Mouse (Mus musculus): ENCODE data around the gene Snx29.
"Not testable (repeated sequence)": the region's sequence is repeated elsewhere in the genome, so short reads cannot be mapped to it uniquely, and the experiment has no call there.

The Snx29 gene

GRCm38 (mm10) chr16:11532592-11532991, 209.9 kb downstream of the Snx29 start:
- peak; percentile 22 to 52 for DNase-seq (ENCODE audit: low spot score in 2 of 2)

GRCm38 (mm10) chr16:11533441-11533840, 210.7 kb downstream of the Snx29 start:
- DNase-seq (ENCODE audit: low spot score in 2 of 2), result no peak

GRCm38 (mm10) chr16:11537663-11538062, 215.0 kb downstream of the Snx29 start:
- no peak for DNase-seq (ENCODE audit: low spot score in 2 of 2)

- no peak for DNase-seq (ENCODE audit: low spot score in 2 of 2)
These were observed 215.5 kb downstream of the Snx29 start for GRCm38 (mm10) chr16:11538191-11538590.

GRCm38 (mm10) chr16:11540961-11541360, 218.3 kb downstream of the Snx29 start:
- no peak for DNase-seq (ENCODE audit: low spot score in 2 of 2)

- no peak for DNase-seq (ENCODE audit: low spot score in 2 of 2)
These were observed 219.1 kb downstream of the Snx29 start for GRCm38 (mm10) chr16:11541769-11542168.

- peak; percentile 45 to 59 for DNase-seq (ENCODE audit: low spot score in 2 of 2)
These were observed 227.5 kb downstream of the Snx29 start for GRCm38 (mm10) chr16:11550043-11550725.

GRCm38 (mm10) chr16:11561714-11562113, 239.0 kb downstream of the Snx29 start:
- no peak for DNase-seq (ENCODE audit: low spot score in 2 of 2)

GRCm38 (mm10) chr16:11563846-11564245, 241.1 kb downstream of the Snx29 start:
- DNase-seq (ENCODE audit: low spot score in 2 of 2), result no peak

GRCm38 (mm10) chr16:11565126-11565525, 242.4 kb downstream of the Snx29 start:
- DNase-seq (ENCODE audit: low spot score in 2 of 2), result no peak

- DNase-seq (ENCODE audit: low spot score in 2 of 2), result no peak
These were observed 244.9 kb downstream of the Snx29 start for GRCm38 (mm10) chr16:11567594-11567993.

GRCm38 (mm10) chr16:11568095-11568494, 245.4 kb downstream of the Snx29 start:
- peak; percentile 46 to 53 for DNase-seq (ENCODE audit: low spot score in 2 of 2)

- DNase-seq (ENCODE audit: low spot score in 2 of 2), result no peak
These were observed 245.9 kb downstream of the Snx29 start for GRCm38 (mm10) chr16:11568601-11569000.

GRCm38 (mm10) chr16:11569127-11569526, 246.4 kb downstream of the Snx29 start:
- no peak for DNase-seq (ENCODE audit: low spot score in 2 of 2)

GRCm38 (mm10) chr16:11570072-11570471, 247.4 kb downstream of the Snx29 start:
- DNase-seq (ENCODE audit: low spot score in 2 of 2), result no peak

GRCm38 (mm10) chr16:11574517-11574916, 251.8 kb downstream of the Snx29 start:
- DNase-seq (ENCODE audit: low spot score in 2 of 2), result no peak

- not testable (repeated sequence) for DNase-seq (ENCODE audit: low spot score in 2 of 2)
These were observed 253.0 kb downstream of the Snx29 start for GRCm38 (mm10) chr16:11575733-11576132.

GRCm38 (mm10) chr16:11577541-11578255, 255.0 kb downstream of the Snx29 start:
- no peak for DNase-seq (ENCODE audit: low spot score in 2 of 2)

GRCm38 (mm10) chr16:11579676-11580098, 257.0 kb downstream of the Snx29 start:
- DNase-seq (ENCODE audit: low spot score in 2 of 2), result peak; percentile 43 to 55

- DNase-seq (ENCODE audit: low spot score in 2 of 2), result no peak
These were observed 261.4 kb downstream of the Snx29 start for GRCm38 (mm10) chr16:11583941-11584639.

GRCm38 (mm10) chr16:11588689-11589088, 266.0 kb downstream of the Snx29 start:
- DNase-seq (ENCODE audit: low spot score in 2 of 2), result no peak

GRCm38 (mm10) chr16:11589336-11589735, 266.6 kb downstream of the Snx29 start:
- no peak for DNase-seq (ENCODE audit: low spot score in 2 of 2)
